Mouse (Mus musculus): Measurements from ENCODE around the gene Nmb.

The Nmb gene

DNA sequence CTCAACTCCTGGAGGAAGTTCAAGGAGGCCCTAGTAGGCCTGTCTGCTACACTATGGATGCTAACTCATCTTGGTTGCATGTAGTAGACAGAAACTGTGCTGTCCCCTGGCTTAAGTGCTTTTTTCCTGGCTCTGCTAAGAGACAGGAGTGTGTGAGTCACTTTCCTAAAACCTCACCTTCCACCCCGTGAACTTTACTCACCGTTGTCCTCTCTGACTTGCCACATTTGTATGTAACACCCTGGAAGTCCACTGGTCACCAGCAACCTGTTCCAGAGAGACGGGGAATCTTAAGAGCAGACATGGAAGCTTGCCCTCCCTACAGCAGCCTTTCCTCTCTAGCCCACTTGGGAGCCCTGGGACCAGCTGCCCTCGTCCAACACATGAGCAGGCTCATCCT lies 7.2 kb downstream of the Nmb start:
- DNase-seq, result no peak

DNA sequence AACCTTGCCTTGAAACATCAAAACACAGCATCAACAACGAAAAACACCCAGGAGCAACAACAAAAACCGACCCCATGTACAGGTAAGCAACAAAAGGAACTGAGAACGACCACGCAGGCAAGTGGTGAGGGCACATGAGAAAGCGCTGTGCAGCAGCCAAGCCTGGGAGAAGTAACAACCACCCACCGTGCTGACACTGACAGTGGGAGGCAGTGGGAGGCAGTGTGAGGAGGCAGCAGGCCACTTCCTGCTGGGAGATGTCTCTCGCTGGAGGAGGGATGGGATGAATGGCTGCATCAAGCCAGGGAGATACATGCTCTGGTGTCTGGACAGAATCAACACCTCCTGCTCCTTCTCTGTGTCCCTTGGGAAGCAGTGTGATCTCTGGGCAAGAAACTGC lies 7.7 kb downstream of the Nmb start:
- DNase-seq, result no peak

GRCm38 (mm10) chr7:80894815-80895519 lies 9.9 kb downstream of the Nmb start:
- DNase-seq, result no peak

GRCm38 (mm10) chr7:80894196-80894595 lies 10.7 kb downstream of the Nmb start:
- no peak for DNase-seq

DNA sequence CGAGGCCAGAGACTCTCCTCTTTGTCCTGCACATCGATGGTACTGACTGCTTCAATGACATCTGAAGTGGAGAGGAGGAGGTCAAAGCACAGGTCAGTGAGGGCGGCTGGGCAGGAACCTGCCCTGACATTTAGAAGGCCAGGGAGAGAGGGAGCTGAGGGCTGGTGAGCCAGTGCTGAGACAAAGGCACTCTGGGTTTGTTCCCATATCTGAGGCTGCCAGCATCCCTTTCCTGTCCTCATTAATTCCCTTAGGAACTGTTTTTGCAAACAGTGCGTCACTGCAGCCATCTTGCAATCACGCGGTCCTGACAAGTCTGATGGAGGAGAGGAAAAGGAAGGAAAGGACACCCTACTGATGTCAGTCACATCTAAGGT lies 11.1 kb downstream of the Nmb start:
- DNase-seq, result no peak

GRCm38 (mm10) chr7:80893086-80893752 lies 11.7 kb downstream of the Nmb start:
- DNase-seq, result no peak

DNA sequence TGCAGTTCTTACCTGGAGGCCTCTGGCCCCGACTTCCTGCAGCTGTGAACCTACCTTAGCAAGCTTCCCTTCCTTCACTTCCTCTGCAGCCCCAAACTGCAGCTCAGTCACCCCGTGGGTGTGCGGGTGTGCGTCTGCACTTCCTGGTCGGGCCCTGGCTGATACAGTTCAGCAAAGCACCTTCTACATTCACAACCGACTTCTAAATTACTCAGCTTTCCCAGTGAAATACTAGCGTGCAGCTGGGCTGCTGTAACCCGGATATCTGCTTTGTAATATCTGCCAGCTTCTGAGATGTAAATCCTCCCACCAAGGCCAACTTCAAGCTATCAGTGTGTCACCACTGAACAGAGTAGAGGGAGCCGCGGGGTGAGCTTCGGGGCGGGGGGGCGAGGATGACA lies 15.0 kb downstream of the Nmb start:
- no peak for DNase-seq

DNA sequence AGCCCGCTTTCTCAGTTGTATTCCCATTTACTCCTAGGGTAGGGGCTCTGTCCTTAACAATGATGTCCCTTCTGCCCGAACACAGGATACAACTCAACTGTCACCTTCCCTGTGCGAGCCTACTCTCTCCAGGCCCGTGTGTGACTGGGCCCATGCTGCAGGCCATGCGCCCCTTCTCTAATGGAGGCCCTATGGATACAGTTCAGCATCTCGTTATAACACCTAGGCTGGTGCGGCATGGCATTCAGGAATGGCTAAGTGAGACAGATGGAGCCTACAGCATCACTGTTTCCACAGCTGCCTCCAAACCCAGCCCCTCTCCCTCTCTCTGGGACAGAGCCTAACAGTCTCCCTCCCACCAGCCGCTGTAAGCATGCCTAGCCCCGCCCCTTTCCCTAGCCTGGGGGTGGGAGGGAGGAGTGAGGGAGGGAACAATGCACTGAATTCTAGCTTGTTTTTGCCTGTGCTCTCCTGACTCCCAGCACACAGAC lies 15.8 kb downstream of the Nmb start:
- DNase-seq, result peak; percentile 68

GRCm38 (mm10) chr7:80888595-80888994 lies 16.3 kb downstream of the Nmb start:
- no peak for DNase-seq

DNA sequence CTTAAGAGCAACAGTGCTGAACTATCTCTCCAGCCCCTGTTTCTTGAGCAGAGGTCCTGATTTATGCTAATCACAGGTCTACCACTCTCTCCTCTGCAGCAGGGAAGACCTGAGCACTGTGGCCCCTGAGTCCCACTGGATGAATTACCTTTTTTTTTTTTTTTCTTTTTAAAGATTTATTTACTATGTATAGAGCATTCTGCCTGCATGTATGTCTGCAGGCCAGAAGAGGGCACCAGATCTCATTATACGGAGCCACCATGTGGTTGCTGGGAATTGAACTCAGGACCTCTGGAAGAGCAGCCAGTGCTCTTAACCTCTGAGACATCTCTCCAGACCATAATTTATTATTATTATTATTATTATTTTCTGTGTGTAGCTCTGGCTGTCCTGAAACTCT lies 19.2 kb downstream of the Nmb start:
- no peak for DNase-seq

- DNase-seq, result peak; percentile 87
Measured at GRCm38 (mm10) chr7:80882830-80883505, 21.9 kb downstream of the Nmb start.

DNA sequence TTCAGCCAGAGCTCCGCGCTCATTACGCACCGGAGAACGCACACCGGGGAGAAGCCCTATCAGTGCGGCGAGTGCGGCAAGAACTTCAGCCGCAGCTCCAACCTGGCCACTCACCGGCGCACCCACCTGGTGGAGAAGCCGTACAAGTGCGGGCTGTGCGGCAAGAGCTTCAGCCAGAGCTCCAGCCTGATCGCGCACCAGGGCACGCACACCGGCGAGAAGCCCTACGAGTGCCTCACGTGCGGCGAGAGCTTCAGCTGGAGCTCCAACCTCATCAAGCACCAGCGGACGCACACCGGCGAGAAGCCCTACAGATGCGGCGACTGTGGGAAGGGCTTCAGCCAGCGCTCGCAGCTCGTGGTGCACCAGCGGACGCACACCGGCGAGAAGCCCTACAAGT lies 29.1 kb downstream of the Nmb start:
- no peak for DNase-seq

DNA sequence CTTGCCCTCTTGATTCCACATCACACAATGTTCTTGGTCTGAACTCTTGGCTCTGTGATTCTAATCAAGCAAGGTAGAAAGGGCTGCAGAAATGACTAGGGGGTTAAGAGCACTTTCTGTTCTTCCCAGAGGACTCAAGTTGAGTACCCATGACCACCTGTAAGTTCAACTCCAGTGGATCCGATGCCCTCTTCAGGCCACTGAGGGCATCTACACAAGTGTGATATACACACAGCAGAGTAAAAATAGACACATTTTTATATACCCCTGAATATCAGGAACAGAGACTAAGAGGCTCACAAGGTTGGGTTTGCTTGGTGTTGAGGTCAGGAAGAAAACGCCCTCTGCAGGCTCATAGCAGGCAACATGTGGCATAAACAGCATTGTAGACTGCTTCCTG lies 31.2 kb downstream of the Nmb start:
- no peak for DNase-seq

- no peak for DNase-seq
Measured at GRCm38 (mm10) chr7:80873038-80873437, 31.8 kb downstream of the Nmb start.

DNA sequence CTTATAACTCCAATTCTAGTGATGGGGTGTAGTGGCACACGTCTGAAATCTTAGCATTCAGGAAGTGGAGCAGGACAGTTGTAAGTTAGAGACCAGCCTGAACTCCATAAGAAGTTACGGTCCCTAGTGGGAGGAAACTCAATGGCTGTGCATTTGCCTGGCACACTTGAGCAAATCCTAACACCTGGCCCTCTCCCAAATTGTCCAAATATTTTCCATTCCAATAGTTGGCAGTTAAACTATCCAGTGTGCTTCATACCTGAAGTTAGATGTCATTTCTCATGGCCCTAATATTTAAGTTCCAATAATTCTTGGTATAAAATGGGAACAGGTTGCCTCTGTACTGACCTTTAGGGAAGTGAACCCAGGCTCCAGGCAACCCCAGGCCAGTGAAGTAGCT lies 36.2 kb downstream of the Nmb start:
- DNase-seq, result no peak

- DNase-seq, result no peak
Measured at GRCm38 (mm10) chr7:80866514-80867147, 38.2 kb downstream of the Nmb start.

DNA sequence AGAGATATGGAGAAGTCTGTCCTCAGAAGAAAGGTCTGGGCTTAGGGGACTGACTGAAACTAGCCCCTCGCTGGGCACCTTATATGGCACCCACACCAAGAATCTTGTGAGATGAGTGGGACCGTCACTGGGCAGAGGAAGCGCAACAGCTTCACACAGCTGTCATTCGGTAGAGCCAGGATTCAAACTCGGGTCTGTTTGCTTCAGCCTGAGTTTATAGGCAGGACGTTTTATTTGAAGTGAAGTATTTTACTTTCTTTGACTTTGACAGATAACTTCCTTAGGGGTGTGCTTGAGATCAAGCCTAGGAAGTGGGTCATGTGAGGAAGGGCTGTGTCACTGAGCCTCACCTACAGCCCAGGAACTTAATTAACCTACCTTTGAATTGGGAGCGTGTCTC lies 39.4 kb downstream of the Nmb start:
- no peak for DNase-seq

DNA sequence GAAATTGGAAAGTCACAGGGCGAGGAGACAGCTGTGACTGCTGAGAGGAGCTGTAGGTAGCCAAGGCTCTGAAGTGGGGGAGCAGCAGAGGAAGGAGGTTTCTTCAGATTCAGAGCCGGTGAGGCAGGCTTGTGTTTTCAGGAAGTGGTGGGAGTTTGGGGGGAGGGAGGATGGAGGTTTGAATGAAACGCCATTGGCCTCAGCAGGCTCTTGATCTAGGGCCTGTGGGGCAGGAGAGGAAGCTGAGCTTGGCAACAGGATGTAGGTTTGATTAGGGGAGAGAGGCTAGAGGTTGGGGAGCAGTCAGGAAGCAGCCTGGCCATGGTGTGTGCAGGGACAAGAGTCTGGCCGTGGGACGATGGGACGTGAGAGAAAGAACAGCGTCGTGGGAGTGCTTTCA lies 40.0 kb downstream of the Nmb start:
- no peak for DNase-seq

DNA sequence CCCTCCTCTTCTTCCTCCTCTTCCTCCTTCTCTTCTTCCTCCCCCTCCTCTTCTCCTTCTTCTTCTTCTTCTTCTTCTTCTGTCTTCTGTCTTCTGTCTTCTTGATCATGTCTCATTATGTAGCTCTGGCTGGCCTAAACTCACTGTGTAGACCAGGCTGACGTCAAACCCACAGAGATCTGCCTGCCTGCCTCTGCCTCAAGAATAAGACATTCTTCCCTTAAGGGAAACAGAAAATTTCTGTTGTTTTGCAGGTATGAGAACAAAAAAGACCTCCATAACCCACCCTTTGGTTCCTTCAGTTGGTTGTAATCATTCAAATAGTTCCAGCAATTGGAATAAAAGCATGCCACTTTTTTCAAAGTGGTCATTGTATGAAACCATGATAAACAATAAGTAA lies 40.7 kb downstream of the Nmb start:
- no peak for DNase-seq

GRCm38 (mm10) chr7:80863520-80863919 lies 41.4 kb downstream of the Nmb start:
- no peak for DNase-seq

GRCm38 (mm10) chr7:80862475-80862874 lies 42.4 kb downstream of the Nmb start:
- no peak for DNase-seq

DNA sequence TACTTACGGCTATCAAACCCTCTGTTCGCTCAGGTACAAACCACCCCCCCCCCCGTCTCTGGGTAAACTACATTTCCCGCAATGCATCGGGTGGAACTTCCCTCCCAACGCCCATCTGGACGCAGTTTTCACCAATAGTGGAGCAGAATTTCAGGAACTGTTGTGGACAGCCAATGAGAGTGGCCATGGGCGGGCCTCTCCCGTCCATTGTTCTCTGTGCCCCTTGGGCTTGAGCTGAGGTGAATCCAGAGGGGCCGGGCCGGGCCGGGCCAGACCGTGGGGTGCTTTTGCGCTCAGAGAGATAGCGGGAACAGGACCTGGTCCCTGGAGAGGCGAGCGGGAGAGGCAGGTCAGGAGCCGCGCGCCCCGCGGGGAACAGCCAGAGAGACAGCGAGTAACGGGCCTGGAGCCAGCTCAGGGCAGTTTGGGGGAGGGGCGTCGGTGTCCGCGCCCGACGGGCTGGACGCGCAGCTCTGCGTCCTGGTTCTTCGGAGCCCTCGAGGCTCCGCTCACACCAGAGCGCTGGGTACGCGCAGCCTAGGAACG lies 44.1 kb downstream of the Nmb start, which contains the start of gene Zscan2:
Gene Zscan2, plus strand, starts transcription at position 192 of the 546 bp plus-strand sequence.
- DNase-seq, result peak; percentile 94

GRCm38 (mm10) chr7:80860227-80860626 lies 44.6 kb downstream of the Nmb start:
- DNase-seq, result peak; percentile 51

Measured in layer of hippocampus, adult 9-11 months (tissue).